Mouse (Mus musculus): ENCODE results near the gene Grk6. TPM values are rescaled to one million over a fixed set of nuclear protein-coding genes. Genes with fewer than 3 reads are reported as not detected.

The Grk6 gene
- total RNA-seq, 2 experiments from 2014 or later, result 60.3 to 63.2 TPM

DNA sequence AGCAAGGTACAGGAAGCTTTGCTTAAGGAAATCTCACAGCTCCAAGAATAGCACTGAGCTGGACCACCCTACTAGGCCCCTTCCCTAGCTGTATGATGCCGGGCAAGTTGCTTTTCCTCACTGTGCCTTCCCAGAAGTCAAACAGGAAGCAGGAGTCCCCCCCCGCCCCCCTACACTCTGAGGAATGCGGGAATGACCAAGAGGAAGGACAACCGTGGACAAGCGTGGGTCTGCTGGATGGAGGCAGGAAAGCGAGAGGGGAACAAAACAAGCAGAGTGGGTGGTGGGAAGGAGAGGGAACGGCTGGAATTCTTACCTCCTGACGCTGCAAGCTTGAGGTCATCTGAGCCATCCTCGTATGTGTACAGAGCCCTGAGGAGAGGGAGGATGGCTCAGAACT is 38.2 kb downstream of the Grk6 start:
- no peak for DNase-seq (ENCODE audit: low spot score in 2 of 2)

DNA sequence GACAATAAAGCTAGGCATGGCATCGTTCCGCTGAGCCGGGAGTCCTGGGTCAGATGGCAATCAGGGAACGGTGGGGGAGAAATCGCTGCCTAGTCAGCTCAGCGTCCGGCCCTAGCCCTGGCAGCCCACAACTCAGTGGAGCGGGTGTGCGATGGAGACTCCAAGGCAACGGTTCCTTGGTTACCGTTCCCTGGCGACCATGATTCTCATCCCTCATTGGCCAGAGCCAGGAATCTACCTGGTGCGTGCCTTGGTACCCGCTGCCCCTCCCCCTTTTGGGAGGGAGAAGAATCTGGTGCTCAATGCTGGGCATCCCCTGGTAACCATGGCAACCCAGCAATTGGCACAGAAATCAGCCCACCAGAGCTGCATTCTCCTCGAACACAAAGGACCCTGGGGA is 38.7 kb downstream of the Grk6 start:
- DNase-seq (ENCODE audit: low spot score in 2 of 2), result peak; percentile 94 to 96

DNA sequence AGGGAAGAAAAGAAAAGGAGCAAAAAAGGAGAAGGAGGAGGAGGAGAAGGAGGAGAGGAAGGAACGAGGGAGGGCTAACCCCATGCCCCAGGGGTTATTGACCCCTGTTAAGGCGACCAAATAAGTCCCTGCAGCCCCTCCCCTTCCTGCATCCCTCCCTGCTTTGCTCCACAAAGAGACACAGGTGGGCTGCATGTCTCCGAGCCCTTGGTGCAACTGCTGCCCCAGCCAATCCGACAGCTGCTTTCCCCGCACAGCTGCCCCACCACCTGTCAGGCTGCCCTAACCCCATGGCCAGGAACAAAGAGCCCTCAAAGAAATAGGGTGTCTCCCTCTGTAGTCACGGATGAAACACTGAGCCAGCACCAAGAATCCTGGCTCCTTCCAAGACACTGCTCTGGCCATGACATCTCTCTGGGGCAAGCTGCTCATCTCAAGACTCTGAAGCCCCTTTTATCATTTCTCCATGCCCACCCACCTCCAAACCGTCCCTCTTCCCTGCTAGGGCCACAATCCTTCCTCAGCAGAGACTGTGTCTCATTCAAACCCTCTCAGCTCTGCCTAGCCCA is 39.7 kb downstream of the Grk6 start:
- DNase-seq (ENCODE audit: low spot score in 2 of 2), result no peak

DNA sequence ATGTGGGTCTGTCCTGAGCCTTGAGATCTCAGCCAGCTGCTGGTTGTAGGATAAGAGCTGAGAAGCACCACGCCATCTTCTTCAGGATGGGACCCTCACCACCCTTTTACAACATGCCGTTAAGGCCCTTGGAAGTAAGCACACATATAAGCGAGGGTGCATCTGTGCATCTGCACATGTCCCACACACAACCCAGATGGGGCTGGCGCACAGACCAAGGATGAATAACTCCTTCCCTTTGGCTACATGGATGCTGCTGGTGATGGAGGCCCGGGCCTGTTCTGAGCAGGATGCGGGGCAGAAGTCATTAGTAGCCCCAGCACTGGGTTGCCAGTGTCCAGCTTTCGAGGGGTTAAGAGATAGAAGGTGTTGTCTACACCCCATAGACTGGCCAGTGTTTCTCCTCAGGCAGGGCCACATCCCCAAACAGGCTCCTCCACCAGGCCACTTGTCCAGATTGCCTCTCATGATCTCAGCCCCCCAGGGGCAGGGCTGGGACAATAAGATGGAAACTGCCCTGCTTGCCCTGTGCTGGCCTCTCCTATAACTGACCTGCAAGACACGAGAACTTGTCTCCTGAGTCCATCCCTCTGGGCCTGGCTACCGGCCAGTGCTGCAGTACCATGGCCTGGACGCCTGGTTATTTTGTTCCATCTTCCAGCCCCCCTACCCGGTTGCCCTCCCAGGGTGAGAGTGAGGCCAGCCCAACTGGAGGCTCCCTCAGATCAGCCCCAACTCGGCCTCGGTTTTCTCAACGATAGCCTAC is 41.3 kb downstream of the Grk6 start:
- no peak for DNase-seq (ENCODE audit: low spot score in 2 of 2)

GRCm38 (mm10) chr13:55486916-55487577 is 42.2 kb downstream of the Grk6 start:
- no peak for DNase-seq (ENCODE audit: low spot score in 2 of 2)

- DNase-seq (ENCODE audit: low spot score in 2 of 2), result no peak
These were observed 43.0 kb downstream of the Grk6 start, which contains the start of gene Dbn1 for GRCm38 (mm10) chr13:55487578-55488498. Gene Dbn1 (minus strand): TSS chr13:55488111.

DNA sequence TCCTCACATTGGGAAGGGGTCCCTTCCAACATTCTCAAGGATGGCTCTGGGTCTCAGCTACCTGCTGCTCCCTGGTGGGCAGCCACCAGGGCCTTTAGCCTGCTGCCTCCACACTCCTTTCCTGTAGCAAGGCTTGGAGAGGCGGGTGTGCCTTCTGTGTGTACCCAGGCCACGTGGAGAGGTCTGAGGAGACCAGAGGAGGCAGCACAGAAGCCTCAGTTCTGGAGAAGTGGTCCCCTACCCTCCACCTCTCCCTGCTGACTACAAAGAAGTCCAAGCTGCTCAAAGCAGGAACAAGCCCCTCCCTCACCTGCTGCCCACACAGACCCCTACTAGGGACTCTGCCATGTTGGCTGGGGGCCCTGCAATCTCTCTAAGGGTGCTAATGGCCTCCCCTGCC is 49.4 kb downstream of the Grk6 start:
- DNase-seq (ENCODE audit: low spot score in 2 of 2), result no peak

DNA sequence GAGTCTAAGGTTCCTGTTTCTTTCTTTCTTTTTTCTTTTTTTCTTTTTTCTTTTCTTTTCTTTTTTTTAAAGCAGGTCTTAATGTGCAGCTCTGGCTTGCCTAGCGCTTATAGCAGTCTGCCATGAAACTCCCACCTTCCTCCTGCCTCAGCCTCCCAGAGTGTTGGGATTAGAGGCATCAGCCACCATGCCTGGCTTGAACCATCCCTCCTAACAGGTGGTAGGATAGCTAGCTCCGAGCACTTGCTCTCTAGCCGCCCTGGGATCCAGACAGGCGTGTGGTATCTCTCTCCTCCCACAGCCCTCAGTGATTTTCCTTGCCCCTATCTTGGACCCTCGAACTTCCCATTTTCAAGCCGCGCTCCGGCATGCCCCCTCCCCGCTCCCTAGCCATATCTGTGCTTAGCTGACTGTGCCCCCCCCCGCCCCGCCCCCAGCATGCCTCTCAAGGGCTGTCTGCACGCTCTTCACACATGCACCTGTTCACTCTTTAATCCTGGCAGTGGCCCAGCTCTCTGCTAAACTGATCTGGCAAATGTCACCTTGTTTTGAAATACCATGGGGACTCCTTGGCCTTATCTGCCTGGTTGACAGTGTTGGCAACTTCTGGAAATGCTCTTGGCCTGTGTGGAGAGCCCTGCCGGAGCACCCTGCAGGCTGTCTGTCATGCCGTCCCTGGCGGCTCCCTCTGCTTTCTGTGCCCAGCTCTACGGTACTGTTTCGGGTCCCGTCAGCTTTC is 50.2 kb downstream of the Grk6 start:
- DNase-seq (ENCODE audit: low spot score in 2 of 2), result peak in 1 of 2 experiments; percentile 77

DNA sequence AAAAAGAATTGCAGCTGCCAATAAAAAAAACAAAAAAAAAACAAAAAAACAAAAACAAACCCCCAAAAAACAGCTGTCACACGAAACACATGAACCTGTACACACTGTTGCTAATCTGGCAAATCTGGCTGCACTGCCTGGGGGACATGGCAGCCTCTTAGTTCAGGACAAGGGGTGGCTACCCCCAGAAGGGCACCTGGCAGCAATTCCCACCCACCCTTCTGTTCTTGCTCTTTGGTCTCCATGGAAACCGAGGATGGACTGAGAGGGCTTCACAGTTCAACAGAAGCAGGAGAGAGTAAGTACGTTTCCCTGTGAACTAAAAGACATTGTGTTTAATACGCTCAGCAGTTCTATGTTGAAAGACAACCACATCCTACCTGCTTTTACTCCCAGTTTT is 50.8 kb downstream of the Grk6 start:
- no peak for DNase-seq (ENCODE audit: low spot score in 2 of 2)

DNA sequence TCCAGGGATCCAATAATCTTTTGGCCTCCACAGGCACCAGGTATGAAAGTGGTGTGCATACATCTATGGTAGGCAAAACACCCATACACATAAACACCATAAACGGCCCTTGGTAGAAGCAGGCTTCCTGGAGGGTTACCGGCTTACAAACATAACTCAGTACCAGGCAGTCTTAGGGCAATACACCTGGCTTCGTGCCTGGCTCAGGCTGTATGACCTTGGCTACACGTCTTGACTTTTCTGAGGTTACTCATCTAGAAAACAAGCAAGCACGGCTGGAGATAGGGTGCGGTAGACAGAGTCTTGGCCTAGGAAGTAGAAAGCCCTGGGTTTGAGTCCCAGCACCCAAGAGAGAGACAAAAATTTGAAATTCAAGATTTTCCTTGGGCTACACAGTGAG is 51.8 kb downstream of the Grk6 start:
- DNase-seq (ENCODE audit: low spot score in 2 of 2), result no peak

DNA sequence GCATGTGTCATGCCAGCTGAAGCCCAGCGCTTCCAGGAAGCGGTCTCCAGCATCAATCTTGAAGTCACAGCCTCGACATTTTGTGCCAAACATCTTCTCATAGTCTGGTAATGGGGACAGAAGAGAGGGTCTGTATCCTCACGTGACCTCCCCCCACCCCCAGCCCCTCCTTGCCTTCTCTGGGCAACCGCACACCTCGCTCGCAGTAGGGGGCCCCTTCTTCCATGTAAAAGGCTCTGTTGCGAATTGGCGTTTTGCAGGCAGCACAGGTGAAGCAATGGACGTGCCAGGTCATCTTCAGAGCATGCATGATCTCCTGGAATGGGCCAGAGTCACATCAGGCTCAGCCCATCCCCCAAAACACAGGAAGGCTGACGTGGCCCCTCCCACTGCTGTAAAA is 54.0 kb downstream of the Grk6 start:
- DNase-seq (ENCODE audit: low spot score in 2 of 2), result no peak

GRCm38 (mm10) chr13:55500575-55500974 is 55.7 kb downstream of the Grk6 start:
- DNase-seq (ENCODE audit: low spot score in 2 of 2), result no peak

DNA sequence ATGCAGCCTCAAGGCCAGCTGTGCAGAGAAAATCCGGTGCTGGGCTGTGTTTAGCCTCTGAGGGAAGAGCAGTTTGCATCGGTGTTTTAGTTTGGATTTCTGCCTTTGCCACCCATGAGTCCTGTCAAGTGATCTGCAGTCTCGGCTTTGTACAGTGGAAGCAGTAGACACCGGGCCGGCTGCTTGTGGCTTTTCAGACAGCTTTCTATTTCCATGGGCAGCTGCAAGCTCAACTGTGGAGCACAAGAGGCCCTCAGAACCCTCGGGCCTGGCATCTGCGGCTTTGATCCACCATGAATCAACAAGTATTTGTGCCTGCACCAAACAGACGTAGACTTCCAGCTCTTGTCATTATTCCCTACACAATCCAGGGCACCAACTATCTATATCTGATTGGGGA is 57.5 kb downstream of the Grk6 start:
- DNase-seq (ENCODE audit: low spot score in 2 of 2), result no peak

- DNase-seq (ENCODE audit: low spot score in 2 of 2), result no peak
These were observed 59.5 kb downstream of the Grk6 start for GRCm38 (mm10) chr13:55504390-55504789.

DNA sequence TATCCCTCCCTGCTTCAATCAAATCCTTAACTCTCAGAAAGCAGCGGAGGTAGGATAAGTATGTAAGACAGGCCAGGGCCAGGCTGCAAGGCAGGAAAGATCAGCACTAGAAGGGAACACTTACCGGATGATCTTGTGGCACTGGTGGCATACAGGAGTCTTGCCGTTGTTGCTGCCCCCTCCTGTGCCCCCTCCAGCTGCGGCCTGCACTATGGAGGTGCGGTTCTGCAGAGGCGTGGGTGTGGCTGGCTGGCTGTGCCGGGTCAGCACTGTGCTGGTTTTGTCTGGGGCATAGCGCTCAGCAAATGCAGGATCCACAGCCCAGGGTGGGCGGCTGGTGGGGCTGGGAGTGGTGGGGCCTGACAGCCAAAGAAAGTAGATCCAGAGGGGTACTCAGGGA is 60.9 kb downstream of the Grk6 start:
- no peak for DNase-seq (ENCODE audit: low spot score in 2 of 2)

GRCm38 (mm10) chr13:55506697-55507096 is 61.8 kb downstream of the Grk6 start:
- DNase-seq (ENCODE audit: low spot score in 2 of 2), result no peak

GRCm38 (mm10) chr13:55507877-55508276 is 63.0 kb downstream of the Grk6 start:
- no peak for DNase-seq (ENCODE audit: low spot score in 2 of 2)

DNA sequence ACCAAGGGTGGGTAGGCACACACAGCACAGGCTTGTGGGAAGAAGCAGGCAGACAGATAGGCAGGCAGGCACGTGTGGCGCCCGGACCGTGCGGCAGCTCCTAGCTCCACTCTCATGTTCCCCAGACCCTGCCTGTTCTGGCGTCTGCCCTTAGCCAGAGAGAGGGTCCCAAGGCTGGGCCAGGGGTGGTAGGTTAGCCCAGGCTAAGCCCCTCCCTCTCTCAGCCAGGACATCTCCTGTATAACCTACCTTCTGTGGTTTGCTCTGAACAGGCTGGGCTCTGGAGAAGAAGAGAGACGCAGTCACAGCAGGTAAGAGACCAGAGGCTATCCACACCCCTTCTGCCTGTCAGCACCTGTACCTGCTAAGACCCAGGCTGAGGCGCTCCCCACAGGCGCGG is 63.7 kb downstream of the Grk6 start:
- no peak for DNase-seq (ENCODE audit: low spot score in 2 of 2)

- DNase-seq (ENCODE audit: low spot score in 2 of 2), result no peak
These were observed 65.4 kb downstream of the Grk6 start for GRCm38 (mm10) chr13:55510332-55510667.
